Mouse (Mus musculus) C2C12 (cell line): ENCODE results near the gene Olfr68. TPM values are rescaled to one million over a fixed set of nuclear protein-coding genes. Genes with fewer than 3 reads are reported as not detected.
"Not testable (repeated sequence)": the region's sequence is repeated elsewhere in the genome, so short reads cannot be mapped to it uniquely, and the experiment has no call there.

ENCODE experiments used
- H3K27me3 ChIP-seq: one replicate; pipeline ENCODE4 v1.6.1; 2011; ENCODE audit not compliant: control insufficient read depth, insufficient read depth, insufficient read length
- H3K36me3 ChIP-seq: one replicate; pipeline ENCODE4 v1.6.1; 2011; ENCODE audit not compliant: control insufficient read depth, insufficient read depth
- H3K4me3 ChIP-seq: one replicate; pipeline ENCODE4 v1.5.1; 2011; ENCODE audit warnings: mild to moderate bottlenecking, control low read depth; ENCODE audit not compliant: poor library complexity, insufficient read depth, severe bottlenecking
- H3K79me2 ChIP-seq: one replicate; pipeline ENCODE4 v1.6.1; 2011; ENCODE audit not compliant: control insufficient read depth, insufficient read depth
- H3K79me3 ChIP-seq: one replicate; pipeline ENCODE4 v1.6.1; 2011; ENCODE audit warnings: low read depth, control low read depth
- H3ac ChIP-seq: one replicate; pipeline ENCODE3; 2011; ENCODE audit warnings: low read depth; ENCODE audit not compliant: control insufficient read depth, insufficient read length
- CEBPB ChIP-seq: IDR thresholded peaks from one replicate; pipeline ENCODE4 v1.6.1; 2011; ENCODE audit warnings: low read depth, mild to moderate bottlenecking, control low read depth, moderate library complexity
- CTCF ChIP-seq: IDR thresholded peaks from one replicate; pipeline ENCODE4 v1.5.1; 2011; ENCODE audit not compliant: control insufficient read depth, insufficient read depth, insufficient read length
- FOSL1 ChIP-seq: IDR thresholded peaks from one replicate; pipeline ENCODE4 v1.8.0; 2011; ENCODE audit warnings: mild to moderate bottlenecking, low read length; ENCODE audit not compliant: poor library complexity, insufficient read depth, severe bottlenecking
- MAX ChIP-seq: IDR thresholded peaks from one replicate; pipeline ENCODE4 v1.6.1; 2011; ENCODE audit warnings: mild to moderate bottlenecking, control low read depth
- MYOD1 ChIP-seq: IDR thresholded peaks from one replicate; pipeline ENCODE4 v1.6.1; 2011; ENCODE audit warnings: low read depth; ENCODE audit not compliant: control insufficient read depth, insufficient read length
- MYOG ChIP-seq: IDR thresholded peaks from one replicate; pipeline ENCODE4 v1.6.1; 2011; ENCODE audit not compliant: control insufficient read depth, insufficient read length; ENCODE audit errors: extremely low read depth
- USF1 ChIP-seq: IDR thresholded peaks from one replicate; pipeline ENCODE4 v1.6.1; 2011; ENCODE audit warnings: low read depth, mild to moderate bottlenecking, control low read depth, moderate library complexity
- polyA plus RNA-seq: library from polyadenylated mRNA; unstranded; fragments of >200 nt; fragmentation: generic; extraction: Trizol; gene quantifications from one replicate; pipeline ENCODE4 v1.2.1, GENCODE M21; 2012; ENCODE audit warnings: missing spikeins

The Olfr68 gene
- polyA plus RNA-seq, 1 experiment = not detected

- no peaks in the 10 kb centered on the region for H3K79me2 ChIP-seq
- no peak overlapping the region for H3ac ChIP-seq
- H3K36me3 ChIP-seq = no peaks in the 10 kb centered on the region
- no peak for TF ChIP-seq MYOG
- no peak for TF ChIP-seq MAX
- TF ChIP-seq MYOD1 = no peak
- no peak for TF ChIP-seq CEBPB
- no peak for TF ChIP-seq USF1
- no peak for TF ChIP-seq FOSL1
- TF ChIP-seq CTCF = no peak
- no peaks in the 10 kb centered on the region for H3K79me3 ChIP-seq
- H3K4me3 ChIP-seq = no peak overlapping the region
- H3K27me3 ChIP-seq = no peaks in the 10 kb centered on the region
These were observed 30.3 kb upstream of the Olfr68 start for GRCm38 (mm10) chr7:103809801-103810155.

- TF ChIP-seq CEBPB (no peak), FOSL1 (no peak), USF1 (no peak), MYOG (no peak)
- H3K79me3 ChIP-seq = no peaks in the 10 kb centered on the region
These were observed 29.7 kb upstream of the Olfr68 start for GRCm38 (mm10) chr7:103808971-103809800.

GRCm38 (mm10) chr7:103808120-103808519, 28.6 kb upstream of the Olfr68 start:
- not testable (repeated sequence) for H3K79me3 ChIP-seq, H3K27me3 ChIP-seq, H3ac ChIP-seq, H3K36me3 ChIP-seq, H3K79me2 ChIP-seq, H3K4me3 ChIP-seq

More at GRCm38 (mm10) chr7:103808971-103809800, 29.7 kb upstream of the Olfr68 start:
- H3K27me3 ChIP-seq = no peaks in the 10 kb centered on the region
- no peaks in the 10 kb centered on the region for H3K79me2 ChIP-seq
- H3ac ChIP-seq = no peak overlapping the region
- H3K4me3 ChIP-seq = no peak overlapping the region
- no peaks in the 10 kb centered on the region for H3K36me3 ChIP-seq

- Histone ChIP-seq H3K79me2 (no peaks in the 10 kb centered on the region), H3K27me3 (no peaks in the 10 kb centered on the region), H3ac (no peak overlapping the region), H3K4me3 (no peak overlapping the region), H3K79me3 (no peaks in the 10 kb centered on the region), H3K36me3 (no peaks in the 10 kb centered on the region)
- TF ChIP-seq MYOG (no peak), MYOD1 (no peak), CEBPB (no peak), CTCF (no peak), USF1 (no peak), FOSL1 (no peak), MAX (no peak)
These were observed 27.4 kb upstream of the Olfr68 start for GRCm38 (mm10) chr7:103806856-103807255.

GRCm38 (mm10) chr7:103792669-103793388, 13.3 kb upstream of the Olfr68 start:
- Histone ChIP-seq H3K79me2 (no peaks in the 10 kb centered on the region), H3K36me3 (no peaks in the 10 kb centered on the region), H3K79me3 (no peaks in the 10 kb centered on the region), H3ac (no peak overlapping the region), H3K4me3 (no peak overlapping the region), H3K27me3 (no peaks in the 10 kb centered on the region)
- no peak for TF ChIP-seq CEBPB
- no peak for TF ChIP-seq MAX
- TF ChIP-seq FOSL1 = no peak
- no peak for TF ChIP-seq USF1
- no peak for TF ChIP-seq MYOD1
- no peak for TF ChIP-seq CTCF
- no peak for TF ChIP-seq MYOG

- H3K36me3 ChIP-seq = no peaks in the 10 kb centered on the region
- H3K4me3 ChIP-seq = no peak within 1 kb of the TSS
- H3ac ChIP-seq = no peak within 1 kb of the TSS
- H3K79me3 ChIP-seq = no peaks in the 10 kb centered on the region
- no peaks in the 10 kb centered on the region for H3K27me3 ChIP-seq
- TF ChIP-seq MYOD1 (no peak), CEBPB (no peak), FOSL1 (no peak), CTCF (no peak), MAX (no peak)
- H3K79me2 ChIP-seq = no peaks in the 10 kb centered on the region
These were observed 12.2 kb upstream of the Olfr68 start, which contains the start of gene Olfr67 for GRCm38 (mm10) chr7:103791721-103792120. Olfr67 (minus strand) TSS chr7:103791821.

- H3K4me3 ChIP-seq, H3ac ChIP-seq, H3K79me3 ChIP-seq, H3K36me3 ChIP-seq, H3K79me2 ChIP-seq, H3K27me3 ChIP-seq: not testable (repeated sequence)
These were observed 1.8 kb downstream of the Olfr68 start for GRCm38 (mm10) chr7:103777652-103778051.
